Mouse (Mus musculus): Measurements from ENCODE around the gene Pttg1.

Gene Pttg1

DNA sequence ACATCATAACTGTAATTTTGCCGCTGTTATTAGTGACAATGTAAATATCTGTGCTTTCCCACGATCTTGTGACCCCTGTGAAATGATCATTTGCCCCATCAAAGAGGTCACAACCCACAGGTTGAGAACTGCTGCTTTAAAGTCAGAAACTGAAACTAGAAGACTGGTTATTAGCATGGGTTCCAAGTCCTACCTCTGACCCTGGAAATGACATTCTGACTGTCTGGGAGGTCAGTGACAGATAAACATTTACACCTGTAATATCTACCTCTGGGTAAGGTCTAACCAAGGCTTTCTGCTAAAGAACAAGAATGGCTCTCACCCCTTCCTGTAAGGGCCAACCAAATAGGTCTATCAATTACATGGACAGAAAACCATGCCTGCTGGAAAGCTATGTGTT, 17.2 kb downstream of the Pttg1 start:
- DNase-seq (ENCODE audit: low spot score in 2 of 2): no peak

DNA sequence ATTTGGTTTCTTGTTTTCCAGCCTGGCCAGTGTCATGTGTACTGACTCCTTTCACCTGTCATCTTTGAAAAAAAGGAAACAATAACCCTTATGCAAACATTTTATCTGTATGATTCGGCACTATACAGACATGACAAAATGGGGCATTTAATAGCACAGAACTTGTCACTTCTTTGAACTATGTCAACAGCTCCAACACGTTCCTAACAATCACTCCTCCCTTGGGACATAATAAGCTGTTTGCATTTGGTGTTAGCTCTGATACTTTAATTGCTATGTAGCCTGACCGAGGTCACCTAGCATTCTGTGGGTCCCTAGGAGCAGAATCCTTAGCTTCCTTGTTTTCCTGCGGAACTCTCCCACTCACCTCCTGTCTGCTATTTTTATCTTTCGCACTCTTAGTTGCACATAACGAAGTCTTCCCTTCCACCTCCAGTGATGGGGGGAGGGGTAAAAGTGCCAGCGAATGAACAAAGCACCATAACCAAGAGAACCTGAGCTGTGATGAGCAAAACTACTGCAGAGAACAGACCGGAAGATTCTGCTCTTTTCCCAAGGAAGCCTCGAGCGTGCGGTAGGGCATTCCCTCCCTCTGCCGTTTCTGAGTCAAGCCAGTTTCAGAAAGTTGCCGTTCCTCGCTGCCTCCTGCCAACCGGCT, 21.8 kb downstream of the Pttg1 start:
- no peak for DNase-seq (ENCODE audit: low spot score in 2 of 2)

DNA sequence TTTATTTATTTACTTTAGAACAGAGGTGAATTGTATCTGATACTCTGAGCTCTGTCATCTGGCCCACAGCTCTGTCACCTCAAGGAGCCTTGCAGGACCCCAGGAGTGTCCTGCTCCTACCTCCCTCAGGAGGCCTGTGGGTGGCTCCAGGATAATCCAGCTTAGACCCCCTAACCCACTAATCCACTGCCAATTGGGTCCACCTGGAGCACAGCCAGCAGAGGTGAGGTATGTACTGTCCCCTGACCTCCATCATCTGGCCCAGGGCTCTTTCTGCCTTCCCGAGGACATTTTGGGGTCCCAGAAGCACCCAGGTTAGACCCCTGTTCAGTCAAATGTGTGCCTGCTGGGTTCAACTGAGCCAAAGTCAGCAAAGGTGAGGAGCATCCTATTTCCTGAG, 25.9 kb downstream of the Pttg1 start:
- no peak for DNase-seq (ENCODE audit: low spot score in 2 of 2)

DNA sequence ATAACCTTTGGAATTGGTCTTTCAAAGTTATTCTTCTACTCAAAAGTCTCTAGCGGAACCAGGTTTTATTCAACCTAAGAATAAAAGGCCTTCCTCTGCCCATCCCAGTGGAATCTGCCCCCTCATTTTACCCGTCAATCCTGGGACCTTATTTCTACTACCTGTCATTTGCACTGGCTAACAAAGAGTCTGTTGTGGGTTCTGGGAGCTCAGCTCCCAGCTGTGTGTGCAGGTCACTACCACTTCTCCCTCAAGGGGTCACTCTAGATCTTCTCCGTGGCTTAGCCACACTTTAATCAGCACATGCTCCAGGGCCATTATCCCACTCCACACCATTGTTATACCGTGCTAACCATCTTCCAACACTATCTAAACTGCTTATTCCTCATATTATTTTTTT, 26.8 kb downstream of the Pttg1 start:
- no peak for DNase-seq (ENCODE audit: low spot score in 2 of 2)

DNA sequence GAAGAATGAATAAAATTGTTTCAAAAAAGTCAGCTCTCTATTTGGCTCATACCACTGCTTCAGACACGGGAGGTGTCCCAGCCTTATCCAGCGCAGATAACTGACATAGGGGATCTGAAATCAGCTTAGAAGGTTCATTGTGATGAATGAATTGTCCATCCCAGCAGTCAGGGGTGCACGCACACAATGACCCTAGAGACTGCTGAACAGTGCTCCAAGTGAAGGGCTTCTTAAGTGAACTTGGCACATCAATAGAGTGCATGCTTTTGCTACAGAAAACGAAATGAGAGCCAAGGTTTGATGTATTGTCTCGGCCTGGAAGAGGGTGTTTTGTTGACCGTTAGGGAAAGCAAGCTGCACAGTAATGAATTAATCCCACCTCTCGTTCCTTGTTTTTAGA, 29.4 kb downstream of the Pttg1 start:
- no peak for DNase-seq (ENCODE audit: low spot score in 2 of 2)

DNA sequence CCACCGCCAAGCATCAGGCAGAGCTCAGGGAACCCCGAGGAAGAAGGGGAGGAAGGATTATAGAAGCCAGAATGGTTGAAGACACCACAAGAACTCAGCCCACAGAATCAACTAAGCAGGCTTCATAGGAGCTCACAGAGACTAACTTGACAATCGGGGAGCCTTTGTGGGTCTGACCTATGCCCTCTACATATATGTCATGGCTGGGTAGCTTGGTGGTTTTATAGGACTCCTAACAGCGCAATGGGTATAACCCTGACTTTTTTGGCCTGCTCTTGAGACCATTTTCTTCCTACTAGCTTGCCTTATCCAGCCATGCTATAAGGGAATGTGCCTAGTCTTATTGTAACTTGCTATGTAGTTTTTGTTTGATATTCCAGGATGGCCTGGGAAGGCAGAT, 29.8 kb downstream of the Pttg1 start:
- DNase-seq (ENCODE audit: low spot score in 2 of 2): no peak

DNA sequence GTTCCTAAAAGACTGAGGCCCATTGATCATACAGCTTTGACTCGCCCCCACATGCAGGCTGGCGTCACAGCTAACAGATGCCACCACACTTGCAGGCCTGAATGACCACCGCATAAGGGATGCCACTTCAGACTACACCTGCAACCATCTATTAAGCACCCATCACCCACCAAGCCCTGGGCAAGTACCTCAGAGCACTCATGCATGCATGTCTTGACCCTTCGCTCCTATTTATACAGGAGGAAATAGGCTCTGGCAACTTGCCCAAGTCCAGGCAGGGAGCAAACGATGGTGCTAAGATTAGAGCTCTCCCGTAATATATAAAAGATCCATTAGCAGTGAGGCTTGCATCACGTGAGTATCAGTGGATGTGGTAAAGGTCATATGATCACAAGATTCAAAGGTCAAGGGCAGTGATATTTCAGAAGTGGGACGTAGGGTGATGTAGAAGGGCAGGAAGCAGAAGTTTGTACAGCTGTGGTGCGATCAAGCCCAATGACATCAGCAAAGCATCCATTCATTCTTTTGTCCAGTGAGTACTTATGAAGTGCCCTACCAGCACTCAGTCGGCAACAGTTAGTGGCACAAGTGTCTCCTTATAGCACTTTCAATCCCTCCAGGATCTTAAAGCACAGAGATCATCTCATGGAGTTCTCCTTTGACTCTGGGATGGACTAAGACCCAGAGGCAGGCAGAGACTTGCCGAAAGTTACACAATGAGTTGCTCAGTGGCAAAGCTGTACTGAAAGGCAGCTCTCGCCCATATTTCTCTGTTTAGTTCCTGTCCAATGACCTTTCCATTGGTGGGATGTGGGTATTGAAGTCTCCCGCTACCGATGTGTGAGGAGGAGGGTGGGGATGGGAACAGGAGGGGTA, 30.7 kb downstream of the Pttg1 start:
- no peak for DNase-seq (ENCODE audit: low spot score in 2 of 2)

DNA sequence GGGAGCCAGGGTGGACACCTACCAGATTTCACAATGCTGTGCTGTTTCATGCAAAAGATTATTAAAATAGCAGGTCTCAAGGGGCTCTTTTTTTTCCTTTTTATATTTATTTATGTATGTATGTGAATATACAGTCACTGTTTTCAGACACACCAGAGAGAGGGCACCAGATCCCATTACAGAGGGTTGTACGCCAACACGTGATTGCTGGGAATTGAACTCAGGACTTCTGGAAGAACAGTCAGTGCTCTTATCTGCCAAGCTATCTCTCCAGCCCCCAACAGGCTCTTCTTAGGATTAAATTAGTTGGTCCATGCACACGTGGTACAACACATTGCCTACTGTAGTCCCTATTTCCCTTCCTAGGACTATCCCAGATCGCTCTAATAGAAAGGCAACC, 32.7 kb downstream of the Pttg1 start:
- no peak for DNase-seq (ENCODE audit: low spot score in 2 of 2)

DNA sequence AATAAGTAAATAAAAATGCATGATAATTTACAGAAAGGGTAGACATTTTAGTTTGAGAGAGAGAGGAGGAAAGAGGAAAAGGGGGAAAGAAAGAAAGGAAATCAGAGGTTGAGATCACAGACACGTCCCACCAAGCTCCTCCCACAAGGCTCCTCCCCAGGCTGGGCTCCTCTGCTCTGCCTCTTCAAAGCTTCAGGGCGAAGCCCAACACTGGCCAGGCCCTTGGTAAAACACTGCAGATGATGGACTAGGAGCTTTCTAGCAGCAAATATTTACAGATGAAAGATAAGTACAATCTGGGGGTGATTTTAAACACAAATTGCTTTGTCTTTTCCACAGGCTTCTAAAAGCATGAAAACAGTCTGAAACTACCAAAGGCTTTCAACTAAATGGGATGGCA, 33.3 kb downstream of the Pttg1 start:
- DNase-seq (ENCODE audit: low spot score in 2 of 2): no peak

DNA sequence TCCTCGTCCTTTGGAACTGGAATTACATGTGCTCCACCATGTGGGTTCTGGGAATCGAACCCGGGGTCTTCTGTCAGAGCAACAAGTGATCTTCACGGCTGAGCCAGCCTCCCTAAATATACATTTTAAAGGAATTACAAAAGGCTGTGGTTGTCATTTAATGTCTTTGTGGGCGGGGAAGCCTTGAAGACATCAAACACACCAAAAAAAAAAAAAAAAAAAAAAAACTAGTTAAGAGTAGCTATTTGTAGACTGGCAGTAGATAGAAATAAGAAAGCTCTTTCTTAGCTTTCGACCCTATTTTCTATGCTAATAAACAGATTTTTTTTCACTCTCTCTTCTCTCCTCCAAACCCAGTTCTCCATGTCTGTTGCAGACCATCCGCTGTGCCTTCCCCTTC, 36.9 kb downstream of the Pttg1 start:
- DNase-seq (ENCODE audit: low spot score in 2 of 2): no peak

DNA sequence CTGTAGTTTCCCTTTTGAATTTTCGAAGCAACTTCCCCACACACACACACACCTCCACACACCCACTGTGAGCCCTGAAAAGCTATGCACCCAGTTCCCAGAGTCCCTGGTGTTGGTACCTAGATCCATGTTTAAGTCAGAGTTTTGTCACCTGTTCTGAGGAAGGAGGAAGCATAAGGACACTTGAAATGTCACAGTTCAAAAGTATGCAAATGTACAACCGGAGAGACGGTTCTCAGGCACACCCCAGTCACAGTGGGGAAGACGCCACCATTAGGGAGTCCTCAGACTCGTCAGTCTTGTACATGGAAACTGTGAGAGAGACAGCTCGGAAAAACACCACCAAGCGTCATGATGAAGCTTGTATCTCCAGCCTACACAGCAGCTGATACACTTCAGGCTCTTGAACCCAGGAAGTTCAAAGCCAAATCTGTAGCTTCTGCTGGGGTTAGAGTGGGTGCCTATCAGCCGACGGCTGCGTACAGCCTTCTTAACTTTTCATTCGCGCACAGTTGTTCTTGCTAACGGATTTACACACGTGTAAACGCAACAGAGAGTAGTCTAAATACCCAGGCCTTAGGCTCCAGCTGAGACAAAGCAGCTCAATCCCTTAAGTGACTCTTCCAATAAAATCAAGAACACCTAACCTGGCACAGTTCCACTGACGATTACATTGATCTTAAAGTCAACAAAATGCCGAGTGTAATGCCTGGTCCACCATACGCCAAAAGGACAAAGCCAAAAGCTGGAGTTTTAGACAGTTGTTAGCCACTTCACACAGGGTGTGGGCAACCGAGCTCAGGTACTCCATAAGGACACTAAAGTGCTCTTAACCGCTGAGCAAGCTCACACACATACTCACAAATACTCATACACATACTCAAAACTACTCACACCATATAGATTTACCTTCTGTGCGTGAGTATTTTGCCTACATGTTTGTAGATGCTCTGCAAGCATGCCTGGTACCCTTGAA, 37.6 kb downstream of the Pttg1 start:
- DNase-seq (ENCODE audit: low spot score in 2 of 2): no peak

DNA sequence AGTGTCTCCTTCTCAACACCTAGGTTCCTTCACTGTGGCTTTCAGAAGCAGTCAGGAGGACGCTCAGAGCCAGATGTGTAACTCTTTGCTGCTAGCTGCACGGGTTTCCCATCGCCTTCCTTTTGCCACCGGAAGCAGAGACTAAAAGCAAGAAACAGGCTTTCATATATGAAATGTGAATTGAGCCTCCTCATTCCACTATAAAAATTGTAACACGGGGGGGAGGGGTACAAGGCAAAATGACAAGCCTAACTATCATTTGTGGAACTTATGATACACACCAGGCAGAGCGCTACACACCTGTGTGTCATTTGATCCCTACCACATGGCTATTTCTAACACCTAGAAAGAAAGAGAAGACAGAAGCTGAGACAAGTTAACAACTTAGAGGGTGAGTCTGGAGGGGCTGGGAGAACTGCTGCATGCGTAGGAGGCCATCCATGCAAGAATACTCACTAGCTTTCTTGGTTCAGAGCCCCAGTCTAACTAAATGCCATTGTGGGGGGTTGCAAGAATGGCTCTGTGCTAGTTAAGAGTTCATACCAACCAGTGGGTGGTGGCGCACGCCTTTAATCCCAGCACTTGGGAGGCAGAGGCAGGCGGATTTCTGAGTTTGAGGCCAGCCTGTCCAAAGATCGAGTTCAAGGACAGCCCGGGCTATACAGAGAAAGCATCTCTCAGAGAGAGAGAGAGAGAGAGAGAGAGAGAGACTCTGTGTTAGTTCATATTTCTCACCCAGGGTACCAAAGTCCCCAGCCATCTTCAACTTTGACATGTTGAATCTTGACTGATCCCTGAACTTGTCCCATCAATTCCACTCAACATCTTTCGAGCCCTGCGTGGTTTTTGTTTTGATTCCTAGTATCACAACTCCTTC, 38.8 kb downstream of the Pttg1 start:
- DNase-seq (ENCODE audit: low spot score in 2 of 2): no peak

DNA sequence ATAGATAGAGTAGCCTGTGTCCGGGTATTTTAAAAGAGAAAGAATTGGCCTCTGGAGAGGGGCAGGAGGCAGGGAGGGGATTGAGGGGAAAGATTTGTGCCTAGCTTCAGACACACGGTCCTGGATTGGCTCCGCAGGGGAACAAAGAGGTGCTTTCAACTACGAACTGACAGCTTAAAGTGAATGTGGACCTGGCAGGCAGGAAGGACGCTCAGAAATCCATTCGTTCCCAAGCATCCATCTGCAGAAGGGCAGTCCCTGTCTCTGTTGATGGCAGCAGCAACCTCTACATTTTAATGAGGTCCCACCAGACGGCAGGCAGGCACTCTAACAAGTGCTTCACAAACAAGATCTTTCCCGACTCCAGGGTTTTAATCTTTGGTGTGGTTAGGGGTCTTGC, 40.3 kb downstream of the Pttg1 start:
- DNase-seq (ENCODE audit: low spot score in 2 of 2): no peak

DNA sequence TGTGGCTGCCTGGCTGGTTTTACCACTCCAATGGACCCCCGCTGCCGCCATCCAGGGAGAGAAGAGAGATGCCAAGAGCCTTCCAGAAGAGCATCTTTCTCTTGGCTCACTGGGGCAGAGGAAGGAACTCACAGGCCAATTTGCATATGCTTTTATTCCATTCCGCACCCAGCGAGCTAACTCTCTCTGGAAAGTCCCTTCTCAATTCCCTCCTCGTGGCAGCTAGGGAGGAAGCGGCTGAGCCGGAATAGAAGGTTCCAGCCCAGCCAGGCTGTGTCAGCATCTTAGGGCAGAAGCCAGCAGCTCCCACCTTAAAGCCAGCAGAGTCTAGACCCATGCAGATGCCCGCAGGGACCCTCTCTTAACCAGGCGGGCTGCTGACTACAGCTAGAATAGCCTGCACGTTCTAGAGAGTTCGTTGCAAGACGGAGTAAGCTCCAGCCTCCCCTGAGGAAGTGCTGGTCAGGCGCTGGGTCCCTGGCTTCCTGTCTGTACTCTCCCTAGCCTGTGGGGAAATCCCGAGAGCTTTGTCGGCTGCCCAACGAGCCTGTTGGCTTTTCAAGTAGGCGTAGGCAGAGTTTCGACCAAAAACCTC, 40.9 kb downstream of the Pttg1 start:
- peak; percentile 28 to 29 for DNase-seq (ENCODE audit: low spot score in 2 of 2)

DNA sequence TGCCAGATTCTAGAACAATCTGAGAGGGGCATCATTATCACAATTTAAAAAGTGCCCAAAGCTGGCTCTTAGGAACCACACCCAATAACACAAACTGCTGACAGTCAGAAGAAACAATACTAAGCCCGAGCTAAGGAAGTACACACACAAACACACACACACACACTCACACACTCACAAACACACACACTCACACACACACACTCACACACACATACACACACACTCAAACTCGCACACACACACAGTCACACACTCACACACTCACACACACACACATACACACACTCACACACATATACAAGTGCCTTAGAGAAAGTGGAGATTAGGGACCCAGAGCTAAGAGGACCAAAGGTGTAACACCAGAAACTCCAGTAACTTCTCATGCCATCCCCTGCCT, 42.5 kb downstream of the Pttg1 start:
- no peak for DNase-seq (ENCODE audit: low spot score in 2 of 2)

DNA sequence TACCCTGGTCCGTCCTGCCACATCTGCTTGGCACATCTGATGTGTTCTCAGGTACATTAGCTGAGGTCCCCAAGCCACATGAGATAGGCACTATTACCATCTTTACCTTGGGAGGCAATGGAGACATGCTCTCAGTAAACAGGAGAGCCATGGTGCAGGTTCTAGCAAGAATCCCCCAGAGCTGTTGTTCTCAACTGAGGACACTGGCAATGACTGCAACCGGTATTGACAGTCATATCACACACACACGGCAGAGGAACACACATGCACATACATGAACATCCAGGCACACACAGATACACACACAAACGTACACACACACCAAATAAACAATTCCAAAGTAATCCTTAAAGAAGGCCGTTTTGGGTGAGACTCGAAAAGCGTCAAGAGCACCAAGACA, 45.1 kb downstream of the Pttg1 start:
- DNase-seq (ENCODE audit: low spot score in 2 of 2): no peak

DNA sequence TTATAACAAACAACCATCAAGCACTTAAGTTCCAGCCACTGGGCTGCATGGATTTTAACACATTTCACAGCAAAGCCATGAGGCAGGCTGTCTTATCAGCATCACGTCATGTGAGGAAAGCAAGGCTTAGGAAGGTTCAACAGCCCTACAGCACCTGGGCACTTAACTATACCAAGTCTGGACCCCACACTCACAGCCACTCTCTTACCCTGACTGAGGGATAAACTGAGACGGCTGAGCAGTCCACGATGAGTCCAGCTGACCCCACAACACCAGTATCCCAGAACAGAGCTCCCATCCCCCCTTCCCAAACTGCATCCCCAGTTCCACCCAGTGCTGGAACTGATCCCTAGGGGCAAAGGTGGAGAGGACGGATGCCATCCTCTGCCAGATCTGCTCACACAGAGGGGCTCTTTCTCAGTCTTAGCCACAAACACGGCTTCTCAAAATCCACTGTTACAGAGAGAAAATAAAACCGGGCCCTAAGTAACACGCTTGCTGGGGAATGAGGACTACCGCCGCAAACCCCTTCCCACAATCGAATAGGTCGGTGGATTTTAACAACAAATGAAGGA, 46.1 kb downstream of the Pttg1 start:
- no peak for DNase-seq (ENCODE audit: low spot score in 2 of 2)

DNA sequence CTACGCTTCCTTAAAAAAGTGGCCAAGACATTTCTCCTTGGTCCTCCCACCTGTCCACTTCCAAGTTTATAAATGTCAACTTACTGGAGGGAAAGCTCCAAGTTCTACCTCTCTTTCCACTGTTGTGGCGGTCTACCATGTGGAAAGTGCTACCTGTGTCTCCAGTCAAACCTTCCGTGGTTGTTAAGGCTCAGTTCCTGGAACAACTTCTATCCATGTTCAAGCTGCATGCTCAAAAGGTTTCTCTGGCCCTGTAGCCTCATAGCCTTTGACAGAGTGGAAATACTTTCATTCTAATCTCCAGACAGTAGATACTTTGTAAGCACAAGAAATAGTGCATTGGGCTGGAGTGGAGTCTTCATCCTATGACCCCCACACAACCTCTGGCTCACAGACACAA, 46.6 kb downstream of the Pttg1 start:
- no peak for DNase-seq (ENCODE audit: low spot score in 2 of 2)

DNA sequence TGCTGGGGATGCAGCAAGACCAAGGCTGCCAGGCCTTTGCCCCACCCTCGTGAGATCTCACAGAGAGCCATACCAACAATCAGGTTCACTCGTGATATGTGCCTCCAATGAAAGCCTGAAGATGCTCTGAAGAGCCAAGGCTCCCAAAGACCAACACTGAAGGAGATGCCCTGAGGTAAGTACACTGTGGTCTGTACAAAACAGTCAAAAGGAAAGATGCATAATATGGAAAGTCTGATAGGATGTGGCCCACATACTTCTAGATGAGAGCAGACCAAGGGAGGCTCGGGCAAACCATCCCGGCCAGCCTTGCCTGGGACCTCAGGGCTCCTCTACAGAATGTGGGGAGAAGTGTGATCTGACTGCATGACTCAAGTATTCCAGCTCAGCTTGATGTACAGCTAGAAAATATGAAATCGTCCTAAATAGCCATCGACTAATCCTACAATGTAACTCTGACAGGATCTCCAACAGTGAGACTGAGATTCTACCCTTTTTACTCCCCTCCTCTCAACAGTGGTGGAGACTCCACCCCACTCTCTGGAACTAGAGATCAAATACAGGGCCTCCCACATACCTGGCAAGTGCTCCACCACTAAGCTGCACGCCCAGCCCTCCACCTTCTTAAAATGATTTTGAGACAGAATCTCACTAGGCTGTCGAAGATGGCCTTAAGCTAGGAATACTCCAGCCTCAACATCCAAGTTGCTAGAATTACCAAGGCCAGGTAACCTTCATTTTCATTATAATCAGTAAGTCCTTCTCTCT, 48.8 kb downstream of the Pttg1 start:
- no peak for DNase-seq (ENCODE audit: low spot score in 2 of 2)

DNA sequence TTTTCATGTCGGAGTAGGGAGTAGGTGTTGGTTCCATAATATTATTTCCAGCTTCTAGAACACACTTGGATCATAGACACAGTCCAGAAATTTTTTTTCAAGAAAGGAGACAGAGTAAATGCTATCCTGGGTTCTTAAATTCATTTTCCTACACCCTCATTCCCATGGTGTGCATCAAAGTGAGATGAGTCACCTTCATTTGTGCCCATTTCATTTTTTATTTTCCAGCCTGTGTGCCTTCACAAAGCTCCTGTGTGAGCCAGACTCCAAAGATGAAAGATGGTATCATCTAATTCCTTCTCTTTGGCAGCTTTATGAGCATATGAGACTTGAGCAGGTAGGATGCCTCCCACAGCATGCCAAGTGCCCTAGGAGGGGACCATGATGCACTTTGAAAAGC, 49.5 kb downstream of the Pttg1 start:
- no peak for DNase-seq (ENCODE audit: low spot score in 2 of 2)
